Mouse (Mus musculus): ENCODE measurements around the gene Ufc1. TPM values are rescaled to one million over a fixed set of nuclear protein-coding genes. Genes with fewer than 3 reads are reported as not detected.
"Not testable (repeated sequence)": the region's sequence is repeated elsewhere in the genome, so short reads cannot be mapped to it uniquely, and the experiment has no call there.

The Ufc1 gene
- total and polyA plus RNA-seq, 3 experiments: 71.0 to 408 (median 101) TPM

DNA sequence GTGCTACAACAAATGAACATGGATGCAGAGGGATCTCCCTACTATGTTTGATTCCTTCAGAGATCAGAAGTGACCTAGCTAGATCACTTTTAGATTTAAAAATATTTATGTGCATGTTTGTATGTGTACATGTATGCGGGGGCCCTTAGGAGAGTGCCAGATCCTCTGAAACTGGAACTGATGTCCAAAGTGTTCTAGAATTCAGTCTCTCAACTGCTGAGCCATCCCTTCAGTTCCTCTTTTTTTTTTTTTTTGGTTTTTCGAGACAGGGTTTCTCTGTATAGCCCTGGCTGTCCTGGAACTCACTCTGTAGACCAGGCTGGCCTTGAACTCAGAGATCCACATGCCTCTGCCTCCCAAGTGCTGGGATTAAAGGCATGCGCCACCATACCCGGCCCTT is 31.8 kb upstream of the Ufc1 start:
- DNase-seq (ENCODE audit: low read depth, low spot score); H3K9me3 ChIP-seq (replicated peaks; ENCODE audit: insufficient read depth, low read length); H3K27me3 ChIP-seq (ENCODE audit: control insufficient read depth in 1 of 2, insufficient read depth in 2 of 2, low read length in 2 of 2); H3K27ac ChIP-seq (ENCODE audit: control insufficient read depth, low read depth, low read length); H3K4me3 ChIP-seq (ENCODE audit: control insufficient read depth in 1 of 2, insufficient read depth in 1 of 2, low read depth in 2 of 2, low read length in 2 of 2); H3K9ac ChIP-seq (ENCODE audit: control insufficient read depth, low read depth, low read length, poor library complexity, severe bottlenecking): not testable (repeated sequence)
- Histone ChIP-seq H3K79me2 (ENCODE audit: control insufficient read depth, insufficient read depth, low read length, poor library complexity) (peaks cover 48% of the 10 kb centered on the region), H3K4me1 (ENCODE audit: control insufficient read depth in 1 of 2, insufficient read depth in 2 of 2, low read length in 2 of 2) (peaks cover 4 to 11% of the 10 kb centered on the region in 2 experiments; a peak in 3 of 4 replicates), H3K36me3 (ENCODE audit: control insufficient read depth in 1 of 2, insufficient read depth in 2 of 2, low read length in 2 of 2) (peaks cover 0 to 20% of the 10 kb centered on the region in 2 experiments; a peak in 2 of 4 replicates)

DNA sequence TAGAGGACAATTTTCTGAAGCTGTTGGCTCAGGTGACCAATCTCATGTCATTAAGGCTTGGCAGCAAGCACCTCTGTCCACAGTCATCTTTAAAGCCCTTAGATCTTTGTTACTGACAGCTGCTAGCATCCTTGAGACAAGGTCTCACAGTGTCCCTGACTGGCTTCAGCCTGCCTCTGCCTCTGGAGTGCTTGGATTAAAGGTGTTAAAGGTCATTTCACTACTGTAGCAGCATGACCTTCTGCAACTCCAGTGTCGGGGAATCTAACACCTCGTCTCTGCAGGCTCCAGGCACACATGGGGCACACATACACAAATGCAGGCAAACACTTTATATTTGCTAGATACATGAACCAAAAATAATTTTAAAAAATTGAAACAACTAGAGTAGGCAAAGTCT is 30.7 kb upstream of the Ufc1 start:
- Histone ChIP-seq H3K9ac (ENCODE audit: control insufficient read depth, low read depth, low read length, poor library complexity, severe bottlenecking) (no peak overlapping the region), H3K4me3 (ENCODE audit: control insufficient read depth in 1 of 2, insufficient read depth in 1 of 2, low read depth in 2 of 2, low read length in 2 of 2) (no peak overlapping the region), H3K9me3 (replicated peaks; ENCODE audit: insufficient read depth, low read length) (no peaks in the 10 kb centered on the region), H3K79me2 (ENCODE audit: control insufficient read depth, insufficient read depth, low read length, poor library complexity) (peaks cover 43% of the 10 kb centered on the region), H3K36me3 (ENCODE audit: control insufficient read depth in 1 of 2, insufficient read depth in 2 of 2, low read length in 2 of 2) (peaks cover 2 to 17% of the 10 kb centered on the region in 2 experiments; a peak in 3 of 4 replicates), H3K27ac (ENCODE audit: control insufficient read depth, low read depth, low read length) (no peak overlapping the region), H3K27me3 (ENCODE audit: control insufficient read depth in 1 of 2, insufficient read depth in 2 of 2, low read length in 2 of 2) (no peaks in the 10 kb centered on the region), H3K4me1 (ENCODE audit: control insufficient read depth in 1 of 2, insufficient read depth in 2 of 2, low read length in 2 of 2) (peaks cover 4 to 8% of the 10 kb centered on the region in 2 experiments; a peak in 3 of 4 replicates)
- TF ChIP-seq JUND (IDR thresholded peaks at IDR 0.05; ENCODE audit: low read depth, low read length): no peak
- no peak for TF ChIP-seq ZNF384 (IDR thresholded peaks at IDR 0.05; ENCODE audit: low read depth, low read length)
- TF ChIP-seq NRF1 (IDR thresholded peaks at IDR 0.05; ENCODE audit: insufficient read depth, low read depth, low read length, poor library complexity, severe bottlenecking): no peak
- TF ChIP-seq MYB (IDR thresholded peaks at IDR 0.05; ENCODE audit: low read depth, low read length): no peak
- TF ChIP-seq ZC3H11A (IDR thresholded peaks at IDR 0.05; ENCODE audit: low read depth, low read length): no peak
- TF ChIP-seq CTCF (IDR thresholded peaks at IDR 0.05 in 2 of 3, conservative IDR thresholded peaks at IDR 0.05 in 1 of 3; ENCODE audit: control insufficient read depth in 1 of 3, insufficient read depth in 1 of 3, low read depth in 2 of 3, low read length in 3 of 3, poor library complexity in 1 of 3, severe bottlenecking in 1 of 3): no peak
- TF ChIP-seq POLR2A (IDR thresholded peaks at IDR 0.05; ENCODE audit: control insufficient read depth in 1 of 2, insufficient read depth in 1 of 2, low read depth in 1 of 2, low read length in 2 of 2, poor library complexity in 1 of 2): no peak
- TF ChIP-seq RAD21 (IDR thresholded peaks at IDR 0.05; ENCODE audit: low read depth, low read length): no peak
- no peak for TF ChIP-seq MXI1 (IDR thresholded peaks at IDR 0.05; ENCODE audit: low read depth, low read length)
- TF ChIP-seq MAZ (IDR thresholded peaks at IDR 0.05; ENCODE audit: low read depth, low read length): no peak
- TF ChIP-seq MYC (IDR thresholded peaks at IDR 0.05; ENCODE audit: low read depth, low read length): no peak
- no peak for TF ChIP-seq TAL1 (IDR thresholded peaks at IDR 0.05; ENCODE audit: low read length)
- TF ChIP-seq CHD1 (IDR thresholded peaks at IDR 0.05; ENCODE audit: low read depth, low read length): no peak
- TF ChIP-seq MEF2A (IDR thresholded peaks at IDR 0.05; ENCODE audit: extremely low read depth, insufficient replicate concordance, low read depth, low read length, poor library complexity, severe bottlenecking): no peak
- TF ChIP-seq GATA1 (IDR thresholded peaks at IDR 0.05; ENCODE audit: low read depth, low read length): no peak
- TF ChIP-seq NELFE (IDR thresholded peaks at IDR 0.05; ENCODE audit: low read depth, low read length): no peak
- no peak for TF ChIP-seq ZKSCAN1 (IDR thresholded peaks at IDR 0.05; ENCODE audit: low read depth, low read length)
- no peak for TF ChIP-seq HCFC1 (IDR thresholded peaks at IDR 0.05; ENCODE audit: low read depth, low read length)
- DNase-seq (ENCODE audit: low read depth, low spot score): no peak

All from MEL (cell line).